Mouse (Mus musculus): Measurements from ENCODE around the gene Cfap298.

Gene Cfap298

DNA sequence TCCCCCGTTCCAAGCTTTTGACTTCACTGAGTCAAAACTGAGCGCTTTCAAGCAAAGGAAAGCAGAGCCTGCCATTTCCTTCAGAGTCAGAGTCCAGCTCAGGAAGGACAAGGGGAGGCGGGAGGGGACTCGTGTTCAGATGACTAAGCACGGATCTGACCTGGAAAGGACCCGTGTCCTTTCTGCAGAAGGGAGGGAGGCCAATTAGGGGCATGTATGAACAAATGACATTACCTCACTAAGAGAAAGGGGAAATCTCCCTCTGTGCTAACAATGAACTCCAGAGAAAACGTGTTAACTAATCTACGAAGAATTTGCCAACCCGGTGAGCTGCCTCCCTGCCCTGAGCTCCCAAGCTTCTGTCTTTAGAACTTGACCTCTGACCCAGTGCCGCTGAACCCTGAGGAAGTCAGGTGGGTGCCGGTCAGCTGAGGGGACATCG is 18.9 kb downstream of the Cfap298 start:
- peak; percentile 79 to 92 for DNase-seq (ENCODE audit: inconsistent age in 2 of 2, low spot score in 1 of 2)

DNA sequence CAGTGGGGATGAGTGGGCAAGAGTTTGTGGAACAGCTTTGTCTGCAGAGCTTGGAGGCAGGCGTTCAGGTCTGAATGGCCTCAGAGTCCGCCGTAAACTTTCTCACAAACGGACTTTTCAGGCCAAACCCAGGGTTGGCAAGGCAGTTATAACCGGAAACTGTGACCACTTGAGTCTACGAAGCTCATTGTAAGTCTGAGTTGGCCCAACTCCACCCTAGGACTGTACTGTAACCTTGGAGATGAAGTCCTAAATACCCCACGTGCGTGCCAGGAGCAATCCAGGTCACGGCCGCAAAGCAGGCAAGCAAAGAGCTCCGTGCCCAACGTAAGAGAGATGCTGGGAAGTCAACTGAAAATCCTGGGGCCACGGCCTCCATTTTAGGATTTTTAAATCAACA is 23.1 kb downstream of the Cfap298 start:
- DNase-seq (ENCODE audit: inconsistent age in 2 of 2, low spot score in 1 of 2) = peak; percentile 76 to 84

DNA sequence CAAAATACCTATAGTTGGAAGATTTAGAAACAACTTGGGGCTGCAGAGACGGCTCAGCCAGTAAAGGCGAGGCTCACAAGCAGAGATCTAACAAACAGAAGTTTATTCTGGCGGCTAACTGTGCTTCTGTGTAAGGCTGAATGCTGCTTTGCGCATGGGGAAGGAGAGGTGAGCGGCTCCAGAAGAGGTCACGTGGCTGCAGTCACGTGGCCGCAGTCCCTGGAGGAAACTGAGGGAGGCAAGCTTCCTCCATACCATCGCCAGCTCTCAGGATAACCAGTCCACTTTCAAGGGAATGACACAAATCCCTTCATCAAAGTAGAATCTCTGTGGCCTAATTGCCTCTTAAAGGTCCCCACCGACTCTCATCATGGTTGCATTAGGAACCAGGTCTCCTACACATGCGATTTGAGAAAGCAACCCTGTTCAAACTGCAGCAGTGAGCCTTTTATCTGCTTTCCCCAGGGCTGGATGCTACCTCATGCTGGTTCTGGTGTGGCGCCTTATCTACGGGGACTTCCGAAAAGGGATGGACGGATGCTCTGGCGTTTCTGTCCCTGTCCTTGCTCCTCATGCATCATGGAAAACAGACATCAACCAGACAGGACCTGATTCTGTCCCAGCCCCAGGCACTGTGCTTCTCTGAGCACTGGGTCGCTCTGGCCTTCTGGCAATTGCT is 23.9 kb downstream of the Cfap298 start:
- peak in 1 of 2 experiments; percentile 52 for DNase-seq (ENCODE audit: inconsistent age in 2 of 2, low spot score in 1 of 2)

DNA sequence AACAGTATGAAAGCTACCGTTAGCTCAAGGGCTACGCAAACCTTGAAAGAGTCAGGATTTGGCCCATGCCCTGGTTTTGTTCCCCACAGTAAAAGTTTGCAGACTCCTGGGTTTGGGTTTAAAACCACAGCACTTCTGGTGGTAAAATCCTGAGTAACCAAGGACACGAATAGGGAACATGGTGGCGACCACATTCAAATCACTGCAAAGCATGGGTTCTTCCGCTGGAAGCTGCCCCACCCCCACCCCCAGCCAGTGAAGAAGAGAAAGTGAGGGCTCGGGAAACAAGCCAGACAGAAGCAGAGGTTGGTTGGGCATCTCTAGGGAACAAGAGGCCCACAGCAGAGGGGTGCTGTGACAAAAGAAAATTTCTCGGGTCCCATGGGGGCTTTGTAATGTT is 27.7 kb downstream of the Cfap298 start:
- no peak for DNase-seq (ENCODE audit: inconsistent age in 2 of 2, low spot score in 1 of 2)

DNA sequence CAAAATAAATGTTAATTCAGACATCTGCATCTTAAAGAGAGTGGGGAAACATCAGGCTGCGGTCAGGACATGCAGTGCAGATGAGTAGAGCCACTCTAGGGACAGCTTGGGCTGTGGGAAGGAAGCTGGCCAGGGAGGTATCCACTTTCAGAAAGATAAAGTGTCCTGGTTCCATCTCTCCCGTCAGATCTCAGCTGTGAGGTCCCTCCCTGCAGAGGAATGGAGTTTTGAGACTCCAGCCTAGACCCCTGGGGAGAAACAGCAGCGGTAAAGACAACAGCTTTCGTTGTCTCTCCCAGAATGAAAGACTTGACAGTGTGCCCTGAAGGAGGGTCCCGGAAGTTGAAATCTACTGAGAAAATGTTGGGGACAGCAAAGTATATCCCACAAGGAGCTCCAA is 31.6 kb downstream of the Cfap298 start:
- DNase-seq (ENCODE audit: inconsistent age in 2 of 2, low spot score in 1 of 2) = no peak

DNA sequence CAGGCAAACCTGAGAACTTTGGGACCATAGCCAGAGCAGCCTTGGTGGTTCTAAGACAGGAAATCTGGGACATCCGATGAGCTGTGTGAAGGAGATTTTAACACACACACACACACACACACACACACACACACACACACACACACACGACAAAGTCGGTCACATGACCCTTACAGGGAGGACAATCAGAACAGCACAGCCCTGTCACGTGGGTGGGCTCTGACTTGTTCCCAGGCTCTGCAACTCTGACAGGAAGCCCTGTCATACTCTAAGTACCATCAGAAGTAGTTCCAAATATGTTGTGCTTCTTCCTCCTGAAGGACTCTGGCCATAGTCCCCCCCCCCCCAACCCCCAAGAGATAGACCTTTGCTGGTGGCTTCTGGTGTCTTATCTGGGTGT is 33.5 kb downstream of the Cfap298 start:
- no peak for DNase-seq (ENCODE audit: inconsistent age in 2 of 2, low spot score in 1 of 2)

DNA sequence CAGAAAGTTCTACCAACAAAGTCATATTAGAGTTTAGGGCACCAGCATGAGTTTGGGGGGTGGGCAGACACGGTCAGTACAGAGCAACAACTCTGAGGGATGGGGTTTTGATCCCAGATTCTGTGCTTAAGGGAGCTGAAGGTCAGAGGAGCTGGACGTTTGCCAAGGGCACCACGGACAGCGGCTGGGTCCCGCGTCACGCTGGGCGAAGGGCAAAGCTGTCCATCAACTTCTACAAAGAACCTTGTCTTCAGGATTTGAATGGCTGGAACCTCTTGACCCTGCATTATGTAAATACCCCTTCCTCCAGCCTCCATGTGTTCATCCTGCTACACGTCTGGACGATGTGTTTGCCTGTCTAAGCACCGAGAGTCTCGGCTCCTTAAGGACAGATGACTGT is 35.4 kb downstream of the Cfap298 start:
- DNase-seq (ENCODE audit: inconsistent age in 2 of 2, low spot score in 1 of 2) = peak; percentile 85 to 94

DNA sequence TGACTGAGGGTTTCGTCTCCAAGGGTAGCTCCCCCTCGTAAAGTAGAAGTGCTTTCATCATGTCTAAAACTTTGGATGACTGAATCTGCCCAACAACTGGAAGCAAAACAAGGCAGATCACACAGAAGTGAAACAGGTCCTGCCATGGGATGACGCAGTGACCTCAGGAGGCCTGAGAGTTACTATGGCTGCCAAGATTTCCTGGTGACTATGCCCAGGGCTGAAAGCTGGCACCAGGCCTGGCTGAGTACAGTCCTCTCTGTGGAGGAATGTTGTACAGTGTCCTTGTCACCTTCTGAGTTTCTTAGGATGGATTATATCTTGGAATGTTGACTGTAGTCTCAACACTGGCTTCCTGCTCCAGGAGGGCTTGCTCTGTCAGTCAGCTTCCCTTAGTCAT is 37.3 kb downstream of the Cfap298 start:
- DNase-seq (ENCODE audit: inconsistent age in 2 of 2, low spot score in 1 of 2) = peak; percentile 88 to 94

DNA sequence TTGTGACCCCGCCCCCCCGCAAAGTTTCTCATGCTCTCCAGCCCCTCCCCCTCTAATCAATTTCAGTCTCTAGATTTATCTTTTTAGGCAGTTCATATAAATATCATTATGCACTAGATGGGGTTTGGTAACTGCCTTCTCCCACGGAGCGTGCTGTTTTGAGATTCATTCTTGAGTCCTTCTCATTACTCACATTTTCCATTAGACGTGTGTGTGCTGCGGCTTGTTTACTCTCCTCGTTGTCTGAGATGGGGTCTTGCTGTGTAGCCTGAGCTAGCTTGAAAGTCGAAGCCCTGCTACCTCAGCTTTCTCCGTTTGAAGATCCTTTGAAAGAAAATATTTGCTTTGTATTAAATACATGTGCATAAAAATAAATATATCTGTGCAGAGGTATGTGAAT is 41.1 kb downstream of the Cfap298 start:
- no peak for DNase-seq (ENCODE audit: inconsistent age in 2 of 2, low spot score in 1 of 2)

DNA sequence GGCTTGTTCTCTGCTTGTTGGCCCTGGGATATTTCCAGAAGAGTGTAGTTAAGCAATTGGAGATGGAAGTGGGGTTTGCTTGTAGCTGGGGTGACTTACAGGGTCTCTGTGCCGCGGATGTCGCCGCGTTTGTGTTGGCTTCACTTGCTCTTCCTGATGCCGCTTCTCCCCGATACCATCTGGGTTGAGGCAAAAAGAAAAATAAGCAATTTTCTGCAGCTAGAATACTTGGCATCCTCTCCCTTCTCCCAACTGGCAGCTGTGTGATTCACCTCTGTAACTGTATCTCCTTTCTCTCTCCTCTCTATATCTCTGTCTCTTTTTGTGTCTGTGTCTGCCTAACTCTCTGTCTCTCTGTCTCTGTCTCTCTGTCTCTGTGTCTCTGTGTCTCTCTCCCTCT is 41.9 kb downstream of the Cfap298 start:
- no peak for DNase-seq (ENCODE audit: inconsistent age in 2 of 2, low spot score in 1 of 2)

DNA sequence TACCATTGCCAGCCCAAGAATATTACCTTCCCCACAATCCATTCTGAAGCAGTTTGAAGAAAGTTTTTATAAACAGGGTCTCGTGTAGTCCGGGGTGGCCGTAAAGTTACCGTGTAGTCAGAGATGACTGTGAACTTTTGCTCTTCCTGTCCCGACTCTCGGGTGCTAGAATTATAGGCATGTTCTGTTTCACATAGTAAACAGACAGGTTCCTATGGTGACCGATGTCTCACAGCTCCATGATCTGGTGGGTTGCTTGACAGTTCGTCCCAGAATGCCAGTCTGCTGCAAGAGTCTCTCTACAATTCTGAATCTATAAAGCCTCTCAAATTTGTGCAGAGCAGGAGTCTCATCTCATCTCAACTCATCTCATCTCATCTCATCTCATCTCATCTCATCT is 42.8 kb downstream of the Cfap298 start:
- no peak for DNase-seq (ENCODE audit: inconsistent age in 2 of 2, low spot score in 1 of 2)

DNA sequence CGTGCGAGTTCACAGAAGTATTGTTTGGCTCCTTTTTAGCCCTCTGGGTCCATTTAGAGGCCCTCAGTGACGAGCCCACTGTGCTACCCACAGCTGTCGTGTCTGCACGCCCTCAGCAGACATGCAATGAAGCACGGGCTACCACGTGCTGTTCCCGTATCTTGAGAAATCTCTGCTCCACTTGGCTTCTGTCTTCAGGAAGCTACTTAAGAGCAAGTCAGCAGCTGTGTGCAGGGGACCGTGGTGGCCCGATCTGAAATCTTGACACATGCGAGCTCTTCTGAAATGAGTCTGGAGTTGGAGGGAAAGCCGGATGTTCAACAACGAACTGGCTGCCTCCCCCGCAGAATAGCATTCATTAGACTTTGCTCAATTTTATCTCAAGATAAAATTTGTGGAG is 43.3 kb downstream of the Cfap298 start:
- no peak for DNase-seq (ENCODE audit: inconsistent age in 2 of 2, low spot score in 1 of 2)

DNA sequence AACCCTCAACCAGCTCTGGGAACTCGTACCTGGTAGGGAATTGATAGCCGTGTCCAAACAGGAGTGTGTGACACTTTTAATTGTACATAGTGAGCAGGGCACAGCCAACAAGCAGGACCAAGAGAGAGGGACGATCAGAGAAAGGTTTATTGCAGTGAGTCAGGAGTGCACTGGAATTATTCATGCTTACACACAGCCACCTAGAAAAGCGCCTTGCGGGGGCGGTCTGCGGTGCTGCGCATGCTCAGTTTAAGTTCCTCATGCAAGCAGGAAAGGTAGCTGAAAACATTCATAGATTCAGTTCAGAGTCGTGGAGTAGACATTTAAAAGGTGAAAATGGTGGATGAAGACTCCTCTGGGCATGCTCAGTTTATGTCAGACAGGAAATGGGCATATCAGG is 44.2 kb downstream of the Cfap298 start:
- no peak for DNase-seq (ENCODE audit: inconsistent age in 2 of 2, low spot score in 1 of 2)

DNA sequence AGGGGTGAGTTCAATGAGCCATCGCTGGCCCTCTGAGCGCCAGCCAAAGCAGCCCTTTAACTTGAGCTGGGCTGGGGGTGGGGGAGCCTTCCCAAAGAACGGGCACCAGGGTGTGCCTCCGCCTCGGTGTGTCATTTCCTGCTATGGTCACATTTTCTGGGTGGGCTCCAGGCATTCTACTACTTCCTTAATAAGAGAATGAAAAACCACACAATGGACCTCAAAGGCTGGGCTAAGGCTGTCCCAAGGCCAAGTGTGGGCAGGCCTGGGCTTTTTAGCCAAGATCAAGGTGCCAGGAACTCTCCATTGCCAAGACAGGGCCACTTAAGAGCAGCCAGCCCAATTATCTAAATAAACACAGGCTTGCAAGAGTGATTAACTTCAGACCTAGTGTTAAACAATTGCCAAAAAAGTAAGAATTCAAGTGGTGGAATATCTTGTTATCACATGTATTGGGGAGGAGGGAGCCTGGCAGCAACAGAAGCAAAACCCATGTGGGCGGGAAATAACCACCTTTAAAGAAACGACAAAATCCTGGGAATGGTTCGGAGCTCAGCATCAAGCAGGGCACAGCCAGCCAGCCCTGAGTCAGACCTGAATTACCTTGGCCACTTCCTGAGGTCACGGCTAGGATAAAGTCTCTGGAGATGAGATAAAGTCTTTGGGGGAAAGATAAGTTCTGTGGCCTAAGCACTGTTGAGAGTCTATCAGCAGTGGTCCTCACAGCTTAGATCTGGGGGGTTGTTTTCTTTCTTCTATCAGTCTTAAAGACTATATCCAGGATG is 48.9 kb downstream of the Cfap298 start:
- peak in 1 of 2 experiments; percentile 74 for DNase-seq (ENCODE audit: inconsistent age in 2 of 2, low spot score in 1 of 2)

DNA sequence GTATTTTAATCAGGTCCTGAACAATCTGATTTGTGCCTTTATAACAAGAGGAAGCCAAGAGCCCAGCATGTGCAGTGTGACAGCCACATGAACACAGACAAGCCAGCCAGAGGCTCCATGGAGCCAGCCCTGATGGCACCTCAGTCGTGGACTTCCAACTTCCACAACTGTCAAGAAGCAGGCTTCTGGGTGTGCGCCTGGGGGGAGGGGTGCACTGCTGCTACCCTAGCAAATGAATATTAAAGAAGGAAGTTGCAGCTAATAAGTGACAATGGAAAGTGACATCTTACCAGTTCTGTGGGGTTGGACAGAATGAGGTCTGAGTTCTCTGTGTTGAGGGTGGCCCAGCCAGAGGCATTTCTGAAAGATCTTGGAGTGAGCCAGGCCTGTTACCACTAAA is 49.6 kb downstream of the Cfap298 start:
- no peak for DNase-seq (ENCODE audit: inconsistent age in 2 of 2, low spot score in 1 of 2)

DNA sequence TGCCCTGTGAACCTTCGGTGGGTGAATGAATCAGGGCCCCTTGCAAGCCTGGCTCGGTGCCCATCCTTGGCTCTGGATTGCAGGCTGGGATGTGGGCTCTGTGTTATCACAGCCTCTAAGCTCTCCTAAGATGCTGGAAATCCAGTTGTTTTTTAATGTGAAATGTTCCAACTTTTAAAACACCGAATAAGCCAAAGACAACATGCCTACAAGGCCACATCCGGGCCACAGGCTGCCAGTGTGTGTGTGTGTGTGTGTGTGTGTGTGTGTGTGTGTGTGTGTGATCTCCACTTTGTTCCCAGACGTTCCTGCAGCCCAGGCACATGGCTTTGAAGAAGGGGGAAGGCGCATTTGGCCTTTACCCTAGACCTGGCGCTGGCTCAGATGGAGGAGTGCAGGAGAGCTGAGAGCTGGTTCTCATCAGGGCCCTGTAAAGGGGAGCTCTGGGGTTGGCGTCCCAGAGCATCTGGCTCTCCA is 52.4 kb downstream of the Cfap298 start:
- peak; percentile 66 to 79 for DNase-seq (ENCODE audit: inconsistent age in 2 of 2, low spot score in 1 of 2)

DNA sequence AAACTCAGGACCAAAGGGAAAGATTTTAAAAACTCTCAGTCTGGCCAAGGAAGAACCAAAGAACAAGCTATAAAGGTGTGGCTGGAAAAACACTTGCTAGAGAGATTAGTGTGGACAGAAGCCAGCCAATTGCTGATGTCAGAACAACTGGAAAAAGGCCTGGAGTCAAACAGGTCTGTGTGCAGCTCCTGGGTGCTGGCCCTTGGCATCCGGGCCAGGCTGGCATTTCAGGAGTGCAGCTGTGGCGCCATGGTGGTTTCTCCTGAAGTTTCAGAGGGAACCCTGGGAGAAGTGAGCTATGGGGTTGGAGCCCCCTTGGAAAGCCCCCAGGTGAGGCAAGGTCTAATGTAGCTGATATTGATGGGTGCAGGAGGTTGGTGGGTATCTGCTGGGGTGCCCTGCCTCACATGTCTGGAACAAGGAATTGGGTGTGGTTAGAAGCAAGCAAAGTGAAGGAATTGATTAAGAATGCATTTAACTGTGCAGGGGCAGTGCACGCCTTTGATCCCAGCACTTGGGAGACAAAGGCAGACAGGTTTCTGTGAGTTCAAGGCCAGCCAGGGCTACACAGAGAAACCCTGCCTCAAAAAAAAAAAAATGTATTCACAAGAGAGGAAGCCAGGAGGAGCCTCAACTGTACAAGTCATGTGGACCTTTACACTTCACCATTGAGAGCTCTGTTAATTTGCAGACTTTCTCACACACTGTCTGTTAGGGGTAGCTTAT is 56.6 kb downstream of the Cfap298 start:
- no peak for DNase-seq (ENCODE audit: inconsistent age in 2 of 2, low spot score in 1 of 2)
